Mouse (Mus musculus): Measurements from ENCODE around the gene Slc6a21. TPM values are rescaled to one million over a fixed set of nuclear protein-coding genes. Genes with fewer than 3 reads are reported as not detected.

Slc6a21 gene
- polyA plus RNA-seq, 1 experiment from 2014 or later: not detected

GRCm38 (mm10) chr7:45335056-45335455 lies 57.7 kb downstream of the Slc6a21 start, which contains the start of gene Hrc:
Gene Hrc, plus strand, starts transcription at chr7:45335290.
- Histone ChIP-seq H3K27me3 (replicated peaks; ENCODE audit: control insufficient read depth, insufficient read depth, low read length) (peaks cover 7% of the 10 kb centered on the region), H3K4me3 (ENCODE audit: low read depth, low read length) (no peak within 1 kb of the TSS), H3K36me3 (ENCODE audit: control insufficient read depth, insufficient read depth, low read length) (no peaks in the 10 kb centered on the region), H3K4me2 (ENCODE audit: low read length) (peak within 1 kb of the TSS; percentile 92), H3K9me3 (replicated peaks; ENCODE audit: control insufficient read depth, low read length) (no peaks in the 10 kb centered on the region), H3K9ac (ENCODE audit: low read length) (no peak within 1 kb of the TSS; the same call in 1 of the 2 replicates), H3K27ac (ENCODE audit: low read depth, low read length) (no peak within 1 kb of the TSS), H3K4me1 (ENCODE audit: control insufficient read depth, insufficient read depth, low read length) (peaks cover 23% of the 10 kb centered on the region)
- no peak for DNase-seq (ENCODE audit: low spot score)
- WGBS: 38% methylated on average over 5 of the region's 5 CpGs
- ATAC-seq: no peak

GRCm38 (mm10) chr7:45336319-45336718 lies 59.0 kb downstream of the Slc6a21 start:
- DNase-seq (ENCODE audit: low spot score): no peak
- Histone ChIP-seq H3K4me2 (ENCODE audit: low read length) (no peak overlapping the region), H3K4me1 (ENCODE audit: control insufficient read depth, insufficient read depth, low read length) (peaks cover 32% of the 10 kb centered on the region), H3K27ac (ENCODE audit: low read depth, low read length) (no peak overlapping the region), H3K9ac (ENCODE audit: low read length) (no peak overlapping the region), H3K4me3 (ENCODE audit: low read depth, low read length) (no peak overlapping the region), H3K27me3 (replicated peaks; ENCODE audit: control insufficient read depth, insufficient read depth, low read length) (peaks cover 7% of the 10 kb centered on the region), H3K36me3 (ENCODE audit: control insufficient read depth, insufficient read depth, low read length) (no peaks in the 10 kb centered on the region), H3K9me3 (replicated peaks; ENCODE audit: control insufficient read depth, low read length) (no peaks in the 10 kb centered on the region)
- WGBS: 92% methylated on average over 4 of the region's 4 CpGs
- no peak for ATAC-seq

GRCm38 (mm10) chr7:45337469-45337868 lies 60.2 kb downstream of the Slc6a21 start:
- H3K27me3 ChIP-seq (replicated peaks; ENCODE audit: control insufficient read depth, insufficient read depth, low read length): peaks cover 7% of the 10 kb centered on the region

GRCm38 (mm10) chr7:45338161-45338911 lies 61.0 kb downstream of the Slc6a21 start:
- Histone ChIP-seq H3K4me2 (ENCODE audit: low read length) (peak overlapping the region; percentile 85), H3K4me1 (ENCODE audit: control insufficient read depth, insufficient read depth, low read length) (peaks cover 25% of the 10 kb centered on the region), H3K36me3 (ENCODE audit: control insufficient read depth, insufficient read depth, low read length) (no peaks in the 10 kb centered on the region), H3K4me3 (ENCODE audit: low read depth, low read length) (no peak overlapping the region), H3K9me3 (replicated peaks; ENCODE audit: control insufficient read depth, low read length) (no peaks in the 10 kb centered on the region), H3K27ac (ENCODE audit: low read depth, low read length) (no peak overlapping the region), H3K9ac (ENCODE audit: low read length) (no peak overlapping the region), H3K27me3 (replicated peaks; ENCODE audit: control insufficient read depth, insufficient read depth, low read length) (peaks cover 7% of the 10 kb centered on the region)
- DNase-seq (ENCODE audit: low spot score): no peak
- 2% methylated on average over 14 of the region's 14 CpGs for WGBS
- no peak for ATAC-seq

More at GRCm38 (mm10) chr7:45337469-45337868, 60.2 kb downstream of the Slc6a21 start:
- Histone ChIP-seq H3K27ac (ENCODE audit: low read depth, low read length) (no peak overlapping the region), H3K4me1 (ENCODE audit: control insufficient read depth, insufficient read depth, low read length) (peaks cover 32% of the 10 kb centered on the region), H3K9ac (ENCODE audit: low read length) (no peak overlapping the region), H3K4me3 (ENCODE audit: low read depth, low read length) (no peak overlapping the region), H3K4me2 (ENCODE audit: low read length) (no peak overlapping the region), H3K9me3 (replicated peaks; ENCODE audit: control insufficient read depth, low read length) (no peaks in the 10 kb centered on the region), H3K36me3 (ENCODE audit: control insufficient read depth, insufficient read depth, low read length) (no peaks in the 10 kb centered on the region)
- DNase-seq (ENCODE audit: low spot score) (no peak), ATAC-seq (no peak)
- WGBS: 13% methylated on average over 4 of the region's 4 CpGs

Other genes starting within 250 kb of the Slc6a21 start
- 13.6 and 16.0 TPM in 2 replicates for gene Prr12, start 224.6 kb upstream of the Slc6a21 start, polyA plus RNA-seq (2014; fragmentation: Nextera tagmentation; extraction: Ambion mirVana)
- gene Nosip, start 215.1 kb upstream of the Slc6a21 start, polyA plus RNA-seq (2014; fragmentation: Nextera tagmentation; extraction: Ambion mirVana): 70.4 and 71.8 TPM in 2 replicates
- 12.0 and 13.4 TPM in 2 replicates for gene Prrg2, start 214.8 kb upstream of the Slc6a21 start, polyA plus RNA-seq (2014; fragmentation: Nextera tagmentation; extraction: Ambion mirVana)
- 67.4 and 73.9 TPM in 2 replicates for gene Rcn3, start 185.3 kb upstream of the Slc6a21 start, polyA plus RNA-seq (2014; fragmentation: Nextera tagmentation; extraction: Ambion mirVana)
- gene Fcgrt, start 173.7 kb upstream of the Slc6a21 start, polyA plus RNA-seq (2014; fragmentation: Nextera tagmentation; extraction: Ambion mirVana): 20.3 and 26.9 TPM in 2 replicates
- 981 and 1,280 TPM in 2 replicates for gene Rps11, start 153.1 kb upstream of the Slc6a21 start, polyA plus RNA-seq (2014; fragmentation: Nextera tagmentation; extraction: Ambion mirVana)
- 1,037 and 1,253 TPM in 2 replicates for gene Rpl13a, start 148.8 kb upstream of the Slc6a21 start, polyA plus RNA-seq (2014; fragmentation: Nextera tagmentation; extraction: Ambion mirVana)
- 0.22 and 0.88 TPM in 2 replicates for gene Gm45713, start 141.3 kb upstream of the Slc6a21 start, polyA plus RNA-seq (2014; fragmentation: Nextera tagmentation; extraction: Ambion mirVana)
- gene Flt3l, start 141.1 kb upstream of the Slc6a21 start, polyA plus RNA-seq (2014; fragmentation: Nextera tagmentation; extraction: Ambion mirVana): 0.61 and 1.3 TPM in 2 replicates
- 101 and 108 TPM in 2 replicates for gene Pih1d1, start 123.2 kb upstream of the Slc6a21 start, polyA plus RNA-seq (2014; fragmentation: Nextera tagmentation; extraction: Ambion mirVana)
- gene Aldh16a1, start 122.9 kb upstream of the Slc6a21 start, polyA plus RNA-seq (2014; fragmentation: Nextera tagmentation; extraction: Ambion mirVana): 24.4 and 26.8 TPM in 2 replicates
- gene Slc17a7, start 113.6 kb upstream of the Slc6a21 start, polyA plus RNA-seq (2014; fragmentation: Nextera tagmentation; extraction: Ambion mirVana): 14.6 and 15.9 TPM in 2 replicates
- gene Gfy, start 97.9 kb upstream of the Slc6a21 start, polyA plus RNA-seq (2014; fragmentation: Nextera tagmentation; extraction: Ambion mirVana): not detected in 2 replicates
- not detected in 2 replicates for gene Pth2, start 96.5 kb upstream of the Slc6a21 start, polyA plus RNA-seq (2014; fragmentation: Nextera tagmentation; extraction: Ambion mirVana)
- gene Ccdc155, start 72.6 kb upstream of the Slc6a21 start, polyA plus RNA-seq (2014; fragmentation: Nextera tagmentation; extraction: Ambion mirVana): 0.43 and 0.52 TPM in 2 replicates
- 0.91 and 1.7 TPM in 2 replicates for gene Dkkl1, start 65.4 kb upstream of the Slc6a21 start, polyA plus RNA-seq (2014; fragmentation: Nextera tagmentation; extraction: Ambion mirVana)
- 81.7 and 95.7 TPM in 2 replicates for gene Tead2, start 61.8 kb upstream of the Slc6a21 start, polyA plus RNA-seq (2014; fragmentation: Nextera tagmentation; extraction: Ambion mirVana)
- gene Cd37, start 38.4 kb upstream of the Slc6a21 start, polyA plus RNA-seq (2014; fragmentation: Nextera tagmentation; extraction: Ambion mirVana): 0.99 and 1.4 TPM in 2 replicates
- 0.09 and 0.26 TPM in 2 replicates for gene Slc6a16, start 36.4 kb upstream of the Slc6a21 start, polyA plus RNA-seq (2014; fragmentation: Nextera tagmentation; extraction: Ambion mirVana)
- gene Trpm4, start 56.3 kb downstream of the Slc6a21 start, polyA plus RNA-seq (2014; fragmentation: Nextera tagmentation; extraction: Ambion mirVana): 6.5 and 9.8 TPM in 2 replicates
- 0.06 TPM in 1 of 2 replicates, not detected in the other for gene Hrc, start 57.8 kb downstream of the Slc6a21 start, polyA plus RNA-seq (2014; fragmentation: Nextera tagmentation; extraction: Ambion mirVana)
- gene Ppfia3, start 89.5 kb downstream of the Slc6a21 start, polyA plus RNA-seq (2014; fragmentation: Nextera tagmentation; extraction: Ambion mirVana): 10.7 and 17.3 TPM in 2 replicates
- gene Lin7b, start 93.1 kb downstream of the Slc6a21 start, polyA plus RNA-seq (2014; fragmentation: Nextera tagmentation; extraction: Ambion mirVana): 6.2 and 11.0 TPM in 2 replicates
- 95.7 and 99.4 TPM in 2 replicates for gene Snrnp70, start 118.2 kb downstream of the Slc6a21 start, polyA plus RNA-seq (2014; fragmentation: Nextera tagmentation; extraction: Ambion mirVana)
- not detected in 2 replicates for gene Kcna7, start 128.1 kb downstream of the Slc6a21 start, polyA plus RNA-seq (2014; fragmentation: Nextera tagmentation; extraction: Ambion mirVana)
- 0.22 TPM in 1 of 2 replicates, not detected in the other for gene Ntf5, start 136.2 kb downstream of the Slc6a21 start, polyA plus RNA-seq (2014; fragmentation: Nextera tagmentation; extraction: Ambion mirVana)
- gene Lhb, start 143.3 kb downstream of the Slc6a21 start, polyA plus RNA-seq (2014; fragmentation: Nextera tagmentation; extraction: Ambion mirVana): 0.46 TPM in 1 of 2 replicates, not detected in the other
- 13.4 and 15.5 TPM in 2 replicates for gene Gys1, start 157.3 kb downstream of the Slc6a21 start, polyA plus RNA-seq (2014; fragmentation: Nextera tagmentation; extraction: Ambion mirVana)
- gene Ruvbl2, start 160.6 kb downstream of the Slc6a21 start, polyA plus RNA-seq (2014; fragmentation: Nextera tagmentation; extraction: Ambion mirVana): 144 and 153 TPM in 2 replicates
- 6,238 and 6,800 TPM in 2 replicates for gene Ftl1, start 182.4 kb downstream of the Slc6a21 start, polyA plus RNA-seq (2014; fragmentation: Nextera tagmentation; extraction: Ambion mirVana)
- gene Bax, start 189.4 kb downstream of the Slc6a21 start, polyA plus RNA-seq (2014; fragmentation: Nextera tagmentation; extraction: Ambion mirVana): 163 and 168 TPM in 2 replicates
- 0.15 TPM in 1 of 2 replicates, not detected in the other for gene Tulp2, start 204.4 kb downstream of the Slc6a21 start, polyA plus RNA-seq (2014; fragmentation: Nextera tagmentation; extraction: Ambion mirVana)
- gene Gm45808, start 209.3 kb downstream of the Slc6a21 start, polyA plus RNA-seq (2014; fragmentation: Nextera tagmentation; extraction: Ambion mirVana): not detected in 2 replicates
- gene Dhdh, start 211.3 kb downstream of the Slc6a21 start, polyA plus RNA-seq (2014; fragmentation: Nextera tagmentation; extraction: Ambion mirVana): 1.4 and 1.6 TPM in 2 replicates
- gene Nucb1, start 232.9 kb downstream of the Slc6a21 start, polyA plus RNA-seq (2014; fragmentation: Nextera tagmentation; extraction: Ambion mirVana): 69.0 and 96.5 TPM in 2 replicates
- gene Ppp1r15a, start 248.8 kb downstream of the Slc6a21 start, polyA plus RNA-seq (2014; fragmentation: Nextera tagmentation; extraction: Ambion mirVana): 13.1 and 19.3 TPM in 2 replicates
- gene Plekha4, start 248.8 kb downstream of the Slc6a21 start, polyA plus RNA-seq (2014; fragmentation: Nextera tagmentation; extraction: Ambion mirVana): 0.76 and 1.2 TPM in 2 replicates

Data from forebrain, embryonic 14.5 days (tissue).